Mouse (Mus musculus): ENCODE results near the gene Pcif1. TPM values are rescaled to one million over a fixed set of nuclear protein-coding genes. Genes with fewer than 3 reads are reported as not detected.

The Pcif1 gene
- polyA plus RNA-seq, 1 experiment from 2014 or later = 93.7 TPM

DNA sequence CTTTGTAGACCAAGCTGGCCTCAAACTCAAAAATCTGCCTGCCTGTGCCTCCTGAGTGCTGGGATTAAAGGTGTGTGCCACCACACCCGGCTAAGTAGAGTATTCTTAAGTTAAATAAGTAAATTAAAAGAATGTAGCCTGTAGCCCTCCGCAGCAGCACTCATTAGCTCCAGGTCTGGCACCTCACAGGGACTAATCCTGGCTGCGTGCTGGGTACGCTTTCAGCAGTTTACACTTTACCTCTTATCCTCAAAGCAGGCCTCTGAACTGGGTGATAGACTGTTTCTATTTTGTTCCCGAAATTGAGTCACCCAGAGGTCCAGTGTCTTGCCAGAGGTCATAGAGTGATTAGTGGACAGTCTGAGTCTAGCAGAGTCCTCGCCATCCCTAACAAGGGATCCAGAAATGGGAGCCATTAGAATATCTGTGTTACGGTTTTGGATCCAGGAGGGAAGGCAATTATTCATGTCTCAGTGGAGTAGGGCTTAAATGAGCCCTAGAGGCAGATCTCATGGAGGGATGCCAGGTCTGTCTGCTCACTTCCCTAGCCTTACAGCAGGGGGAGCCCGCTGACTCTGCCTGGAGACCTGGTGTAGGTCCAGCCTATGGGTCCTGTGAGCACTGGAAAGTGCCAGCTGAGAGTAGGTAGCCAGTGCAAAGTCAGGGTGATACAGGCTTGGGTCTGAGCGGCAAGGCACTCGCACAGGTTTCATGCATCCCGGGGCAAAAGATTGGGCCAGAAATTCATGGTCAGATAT, 45.2 kb downstream of the Pcif1 start:
- peaks cover 11% of the 10 kb centered on the region for H3K4me1 ChIP-seq (replicated peaks; ENCODE audit: control insufficient read depth, insufficient read depth, low read length)
- no peak overlapping the region for H3K4me2 ChIP-seq (ENCODE audit: low read length)
- no peaks in the 10 kb centered on the region for H3K9me3 ChIP-seq (ENCODE audit: control insufficient read depth, low read length)
- peak; percentile 86 for ATAC-seq
- H3K9ac ChIP-seq (replicated peaks; ENCODE audit: low read depth, low read length) = no peak overlapping the region
- 24% methylated on average over 11 of the region's 11 CpGs for WGBS
- no peaks in the 10 kb centered on the region; the same call in 1 of the 2 replicates for H3K27me3 ChIP-seq (replicated peaks; ENCODE audit: control insufficient read depth, insufficient read depth, low read length)
- no peak overlapping the region for H3K4me3 ChIP-seq (replicated peaks; ENCODE audit: low read length)
- H3K27ac ChIP-seq (ENCODE audit: low read length) = no peak overlapping the region; the same call in 1 of the 2 replicates
- H3K36me3 ChIP-seq (ENCODE audit: control insufficient read depth, insufficient read depth) = no peaks in the 10 kb centered on the region

DNA sequence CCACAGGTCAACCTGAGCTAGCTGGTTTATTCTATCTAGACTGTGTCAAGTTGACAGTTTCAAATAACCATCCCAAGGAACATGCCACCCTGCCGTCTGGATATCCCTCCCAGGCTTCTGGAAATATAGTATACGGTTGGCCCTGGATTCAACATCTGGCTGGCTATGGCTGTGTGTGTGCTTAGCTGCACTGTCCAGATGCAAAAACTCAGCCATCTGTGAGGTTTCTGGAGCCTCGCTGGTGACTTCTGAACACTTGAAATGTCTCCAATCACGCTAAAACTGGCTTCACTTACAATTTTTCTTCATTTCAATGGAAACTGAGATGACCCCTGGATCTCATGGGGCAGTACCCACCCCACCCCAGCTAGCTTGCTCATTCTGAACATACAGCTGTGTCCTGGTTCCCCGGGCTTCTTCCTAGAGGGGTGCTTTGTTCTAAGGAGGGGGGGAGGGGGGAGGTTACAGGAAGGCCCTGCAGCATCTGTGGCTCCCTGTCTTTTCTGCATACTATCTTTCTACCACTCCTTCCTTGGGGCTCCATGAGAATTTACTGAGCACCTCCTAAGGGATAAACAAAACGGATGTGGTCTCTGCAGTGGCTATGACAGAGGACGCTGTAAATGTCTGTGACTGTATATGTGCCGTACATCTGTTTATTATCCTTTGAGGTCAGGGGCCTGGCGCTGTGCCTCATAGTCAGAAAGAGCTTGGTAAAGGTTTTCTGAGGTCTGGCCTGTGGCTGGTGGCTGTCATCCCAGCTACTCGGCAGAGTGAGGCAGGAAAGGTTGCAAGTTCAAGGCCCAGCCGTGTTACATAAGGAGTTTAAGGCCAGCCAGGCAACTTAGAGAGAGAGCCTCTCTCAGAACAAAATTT, 51.8 kb downstream of the Pcif1 start:
- Histone ChIP-seq H3K4me1 (replicated peaks; ENCODE audit: control insufficient read depth, insufficient read depth, low read length) (no peaks in the 10 kb centered on the region), H3K36me3 (ENCODE audit: control insufficient read depth, insufficient read depth) (no peaks in the 10 kb centered on the region)
- no peak for ATAC-seq

GRCm38 (mm10) chr2:164933534-164933933, 54.4 kb downstream of the Pcif1 start:
- H3K4me2 ChIP-seq (ENCODE audit: low read length) = no peak overlapping the region
- H3K36me3 ChIP-seq (ENCODE audit: control insufficient read depth, insufficient read depth) = no peaks in the 10 kb centered on the region
- H3K4me3 ChIP-seq (replicated peaks; ENCODE audit: low read length) = no peak overlapping the region
- H3K4me1 ChIP-seq (replicated peaks; ENCODE audit: control insufficient read depth, insufficient read depth, low read length) = peaks cover 5% of the 10 kb centered on the region
- H3K27ac ChIP-seq (ENCODE audit: low read length) = no peak overlapping the region
- ATAC-seq = no peak
- 0 out of 2 replicates have a peak, but pooled peaks cover 4% of the 10 kb centered on the region for H3K27me3 ChIP-seq (replicated peaks; ENCODE audit: control insufficient read depth, insufficient read depth, low read length)
- H3K9ac ChIP-seq (replicated peaks; ENCODE audit: low read depth, low read length) = no peak overlapping the region
- 49% methylated on average over 7 of the region's 10 CpGs for WGBS
- no peaks in the 10 kb centered on the region for H3K9me3 ChIP-seq (ENCODE audit: control insufficient read depth, low read length)

More for the DNA sequence above, 51.8 kb downstream of the Pcif1 start:
- Histone ChIP-seq H3K27me3 (replicated peaks; ENCODE audit: control insufficient read depth, insufficient read depth, low read length) (peaks cover 4% of the 10 kb centered on the region; the same call in 1 of the 2 replicates), H3K9me3 (ENCODE audit: control insufficient read depth, low read length) (no peaks in the 10 kb centered on the region), H3K4me2 (ENCODE audit: low read length) (no peak overlapping the region), H3K27ac (ENCODE audit: low read length) (no peak overlapping the region), H3K4me3 (replicated peaks; ENCODE audit: low read length) (no peak overlapping the region), H3K9ac (replicated peaks; ENCODE audit: low read depth, low read length) (no peak overlapping the region)
- 73% methylated on average over 11 of the region's 11 CpGs for WGBS

- Histone ChIP-seq H3K9me3 (ENCODE audit: control insufficient read depth, low read length) (no peaks in the 10 kb centered on the region), H3K36me3 (ENCODE audit: control insufficient read depth, insufficient read depth) (no peaks in the 10 kb centered on the region), H3K27me3 (replicated peaks; ENCODE audit: control insufficient read depth, insufficient read depth, low read length) (0 out of 2 replicates have a peak, but pooled peaks cover 7% of the 10 kb centered on the region), H3K4me2 (ENCODE audit: low read length) (no peak overlapping the region), H3K4me3 (replicated peaks; ENCODE audit: low read length) (no peak overlapping the region), H3K27ac (ENCODE audit: low read length) (no peak overlapping the region), H3K4me1 (replicated peaks; ENCODE audit: control insufficient read depth, insufficient read depth, low read length) (peaks cover 23% of the 10 kb centered on the region), H3K9ac (replicated peaks; ENCODE audit: low read depth, low read length) (no peak overlapping the region)
- 77% methylated on average over 4 of the region's 4 CpGs for WGBS
- ATAC-seq = no peak
Measured at GRCm38 (mm10) chr2:164935991-164936390, 56.9 kb downstream of the Pcif1 start.

DNA sequence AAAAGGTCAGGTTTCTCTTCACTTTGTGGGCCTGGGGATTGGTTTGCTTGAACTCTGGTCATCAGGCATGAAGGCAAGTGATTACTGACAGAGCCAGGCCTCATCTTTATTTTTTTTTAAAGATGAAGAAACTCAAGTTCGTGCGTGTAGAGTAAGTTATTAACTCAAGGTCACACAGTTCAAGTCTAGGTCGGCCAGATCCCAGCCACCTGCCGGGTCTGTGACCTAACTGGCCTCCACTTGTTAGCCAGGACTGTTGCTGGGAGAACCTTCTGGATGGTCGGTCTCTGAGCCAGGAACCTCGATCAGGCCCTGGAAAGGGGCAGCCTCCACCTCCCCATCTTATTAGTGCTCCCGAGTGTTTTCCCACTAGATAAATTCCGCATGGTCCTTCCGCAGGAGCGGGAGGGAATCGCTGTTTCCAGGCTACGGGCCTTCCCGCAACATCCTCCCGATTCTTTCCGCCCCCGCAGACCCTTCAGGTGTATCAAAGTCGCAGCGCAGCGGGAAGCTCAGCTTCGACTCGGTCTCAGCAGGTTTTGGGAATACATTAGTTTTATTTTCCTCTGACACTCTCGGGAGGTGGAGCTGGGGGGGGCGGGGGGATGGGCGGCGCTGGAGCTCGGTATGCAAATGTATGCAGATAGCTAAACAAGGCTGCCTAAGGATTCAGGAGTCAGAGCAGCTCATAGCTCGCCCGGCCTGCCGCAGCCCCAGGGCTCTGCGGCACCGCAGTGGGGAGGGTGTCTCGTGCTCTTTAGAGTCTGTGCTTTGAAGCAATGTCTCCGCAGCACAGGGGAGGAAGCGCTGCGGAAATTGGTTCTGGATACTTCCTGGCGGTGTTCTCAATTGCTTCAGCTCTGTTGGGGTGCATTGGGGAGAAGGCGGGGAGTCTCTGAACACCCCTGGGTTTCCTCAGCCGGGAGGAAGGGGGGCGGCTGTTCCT, 59.3 kb downstream of the Pcif1 start:
- H3K4me2 ChIP-seq (ENCODE audit: low read length) = peak overlapping the region; percentile 79
- peak overlapping the region; percentile 58 for H3K27ac ChIP-seq (ENCODE audit: low read length)
- 2% methylated on average over 39 of the region's 39 CpGs for WGBS
- 0 out of 2 replicates have a peak, but pooled peaks cover 7% of the 10 kb centered on the region for H3K27me3 ChIP-seq (replicated peaks; ENCODE audit: control insufficient read depth, insufficient read depth, low read length)
- no peaks in the 10 kb centered on the region for H3K9me3 ChIP-seq (ENCODE audit: control insufficient read depth, low read length)
- peaks cover 23% of the 10 kb centered on the region for H3K4me1 ChIP-seq (replicated peaks; ENCODE audit: control insufficient read depth, insufficient read depth, low read length)
- peak overlapping the region; percentile 63 for H3K9ac ChIP-seq (replicated peaks; ENCODE audit: low read depth, low read length)
- H3K4me3 ChIP-seq (replicated peaks; ENCODE audit: low read length) = peak overlapping the region; percentile 47
- ATAC-seq = peak; percentile 96
- no peaks in the 10 kb centered on the region for H3K36me3 ChIP-seq (ENCODE audit: control insufficient read depth, insufficient read depth)

DNA sequence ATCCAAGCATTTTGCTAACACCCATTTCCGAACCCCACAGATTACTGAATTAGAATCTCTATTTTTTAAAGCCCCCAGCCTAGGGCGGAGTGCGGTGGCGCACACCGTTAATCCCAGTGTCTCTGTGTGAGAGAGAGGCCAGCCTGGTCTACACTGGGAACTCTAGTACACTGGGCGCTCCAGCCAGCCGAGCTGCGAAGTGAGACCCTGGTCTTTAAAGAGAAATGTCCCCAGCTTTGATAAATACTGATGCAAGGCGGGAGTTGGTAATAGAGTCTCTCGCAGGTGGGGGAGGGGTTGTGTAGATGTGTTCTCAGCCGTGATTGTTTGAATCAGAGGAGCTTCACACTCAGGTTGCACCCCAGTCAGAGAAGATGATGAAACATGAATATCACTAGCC, 60.0 kb downstream of the Pcif1 start:
- 2% methylated on average over 11 of the region's 11 CpGs for WGBS
- Histone ChIP-seq H3K36me3 (ENCODE audit: control insufficient read depth, insufficient read depth) (no peaks in the 10 kb centered on the region), H3K9ac (replicated peaks; ENCODE audit: low read depth, low read length) (peak overlapping the region; percentile 63), H3K4me1 (replicated peaks; ENCODE audit: control insufficient read depth, insufficient read depth, low read length) (peaks cover 23% of the 10 kb centered on the region), H3K9me3 (ENCODE audit: control insufficient read depth, low read length) (no peaks in the 10 kb centered on the region), H3K27ac (ENCODE audit: low read length) (peak overlapping the region; percentile 58), H3K4me2 (ENCODE audit: low read length) (peak overlapping the region; percentile 79), H3K27me3 (replicated peaks; ENCODE audit: control insufficient read depth, insufficient read depth, low read length) (0 out of 2 replicates have a peak, but pooled peaks cover 7% of the 10 kb centered on the region), H3K4me3 (replicated peaks; ENCODE audit: low read length) (peak overlapping the region; percentile 47)
- ATAC-seq = peak; percentile 56

GRCm38 (mm10) chr2:164940140-164940830, 61.2 kb downstream of the Pcif1 start, which contains the start of gene Mmp9:
Mmp9 (plus strand) TSS chr2:164940780.
- Histone ChIP-seq H3K4me3 (replicated peaks; ENCODE audit: low read length) (no peak within 1 kb of the TSS), H3K27me3 (replicated peaks; ENCODE audit: control insufficient read depth, insufficient read depth, low read length) (0 out of 2 replicates have a peak, but pooled peaks cover 6% of the 10 kb centered on the region), H3K4me1 (replicated peaks; ENCODE audit: control insufficient read depth, insufficient read depth, low read length) (peaks cover 23% of the 10 kb centered on the region), H3K9me3 (ENCODE audit: control insufficient read depth, low read length) (no peaks in the 10 kb centered on the region), H3K9ac (replicated peaks; ENCODE audit: low read depth, low read length) (no peak within 1 kb of the TSS), H3K36me3 (ENCODE audit: control insufficient read depth, insufficient read depth) (no peaks in the 10 kb centered on the region), H3K27ac (ENCODE audit: low read length) (no peak within 1 kb of the TSS), H3K4me2 (ENCODE audit: low read length) (0 out of 2 replicates have a peak within 1 kb of the TSS, but pooled peaks have one; percentile 79)
- WGBS = 21% methylated on average over 10 of the region's 10 CpGs
- no peak for ATAC-seq

GRCm38 (mm10) chr2:164942692-164943290, 63.7 kb downstream of the Pcif1 start:
- peaks cover 7% of the 10 kb centered on the region for H3K27me3 ChIP-seq (replicated peaks; ENCODE audit: control insufficient read depth, insufficient read depth, low read length)
- H3K9ac ChIP-seq (replicated peaks; ENCODE audit: low read depth, low read length) = no peak overlapping the region
- peaks cover 23% of the 10 kb centered on the region for H3K4me1 ChIP-seq (replicated peaks; ENCODE audit: control insufficient read depth, insufficient read depth, low read length)
- H3K27ac ChIP-seq (ENCODE audit: low read length) = no peak overlapping the region
- H3K4me3 ChIP-seq (replicated peaks; ENCODE audit: low read length) = no peak overlapping the region
- WGBS = 12% methylated on average over 5 of the region's 5 CpGs
- H3K9me3 ChIP-seq (ENCODE audit: control insufficient read depth, low read length) = no peaks in the 10 kb centered on the region
- H3K4me2 ChIP-seq (ENCODE audit: low read length) = no peak overlapping the region
- ATAC-seq = no peak
- H3K36me3 ChIP-seq (ENCODE audit: control insufficient read depth, insufficient read depth) = no peaks in the 10 kb centered on the region

Measured in forebrain, embryonic 16.5 days (tissue).